Mouse (Mus musculus): ENCODE measurements at regions not wholly inside any gene's neighbourhood (a gene's known extent, or its start where the extent isn't known, plus 50 kb on each side); places are given as distances from the start of the nearest gene placed in this dataset.

GRCm38 (mm10) chr12:21522621-21523020 lies 105.2 kb upstream of the Ywhaq start:
- TF ChIP-seq POLR2A (IDR thresholded peaks at IDR 0.05; ENCODE audit: borderline replicate concordance, insufficient read depth, low read length) (no peak), CTCF (IDR thresholded peaks at IDR 0.05; ENCODE audit: borderline replicate concordance, insufficient read depth, low read depth, low read length) (no peak)

Measured in cerebellum, adult 2 months (tissue).